Mouse (Mus musculus): ENCODE measurements around the gene Wwc2.

The Wwc2 gene

GRCm38 (mm10) chr8:47939933-47940870, 50.5 kb downstream of the Wwc2 start:
- DNase-seq (ENCODE audit: low spot score): no peak

GRCm38 (mm10) chr8:47939217-47939616, 51.5 kb downstream of the Wwc2 start:
- DNase-seq (ENCODE audit: low spot score): no peak

- DNase-seq (ENCODE audit: low spot score): no peak
Observed at GRCm38 (mm10) chr8:47936386-47936785, 54.3 kb downstream of the Wwc2 start.

GRCm38 (mm10) chr8:47935461-47935860, 55.3 kb downstream of the Wwc2 start:
- no peak for DNase-seq (ENCODE audit: low spot score)

GRCm38 (mm10) chr8:47933087-47933486, 57.6 kb downstream of the Wwc2 start:
- no peak for DNase-seq (ENCODE audit: low spot score)

GRCm38 (mm10) chr8:47932028-47932790, 58.5 kb downstream of the Wwc2 start:
- DNase-seq (ENCODE audit: low spot score): peak; percentile 19

- no peak for DNase-seq (ENCODE audit: low spot score)
Observed at GRCm38 (mm10) chr8:47931371-47931770, 59.4 kb downstream of the Wwc2 start.

GRCm38 (mm10) chr8:47929615-47930014, 61.1 kb downstream of the Wwc2 start:
- DNase-seq (ENCODE audit: low spot score): no peak

GRCm38 (mm10) chr8:47928604-47929185, 62.0 kb downstream of the Wwc2 start:
- no peak for DNase-seq (ENCODE audit: low spot score)

- DNase-seq (ENCODE audit: low spot score): no peak
Observed at GRCm38 (mm10) chr8:47924921-47925320, 65.8 kb downstream of the Wwc2 start.

- no peak for DNase-seq (ENCODE audit: low spot score)
Observed at GRCm38 (mm10) chr8:47922816-47923215, 67.9 kb downstream of the Wwc2 start.

- DNase-seq (ENCODE audit: low spot score): no peak
Observed at GRCm38 (mm10) chr8:47922011-47922410, 68.7 kb downstream of the Wwc2 start.

GRCm38 (mm10) chr8:47920575-47921144, 70.1 kb downstream of the Wwc2 start:
- no peak for DNase-seq (ENCODE audit: low spot score)

- no peak for DNase-seq (ENCODE audit: low spot score)
Observed at GRCm38 (mm10) chr8:47917060-47918035, 73.4 kb downstream of the Wwc2 start.

- no peak for DNase-seq (ENCODE audit: low spot score)
Observed at GRCm38 (mm10) chr8:47915521-47915920, 75.2 kb downstream of the Wwc2 start.

GRCm38 (mm10) chr8:47914946-47915345, 75.8 kb downstream of the Wwc2 start:
- no peak for DNase-seq (ENCODE audit: low spot score)

GRCm38 (mm10) chr8:47914161-47914560, 76.6 kb downstream of the Wwc2 start:
- DNase-seq (ENCODE audit: low spot score): no peak

GRCm38 (mm10) chr8:47913621-47914020, 77.1 kb downstream of the Wwc2 start:
- no peak for DNase-seq (ENCODE audit: low spot score)

- no peak for DNase-seq (ENCODE audit: low spot score)
Observed at GRCm38 (mm10) chr8:47909681-47910080, 81.0 kb downstream of the Wwc2 start.

- no peak for DNase-seq (ENCODE audit: low spot score)
Observed at GRCm38 (mm10) chr8:47907056-47907455, 83.7 kb downstream of the Wwc2 start.

GRCm38 (mm10) chr8:47906142-47906541, 84.6 kb downstream of the Wwc2 start:
- DNase-seq (ENCODE audit: low spot score): no peak
